Mouse (Mus musculus) hindbrain, embryonic 16.5 days (tissue): ENCODE measurements around the gene Ftcd. TPM values are rescaled to one million over a fixed set of nuclear protein-coding genes. Genes with fewer than 3 reads are reported as not detected.

ENCODE experiments used
- ATAC-seq: fragments of 200-750 bp; cut with Nextera tagmentation; 2 replicates; pipeline ENCODE4 v1.8.0; 2017; ENCODE audit warnings: moderate TSS enrichment, moderate library complexity
- H3K27ac ChIP-seq: fragments of 300-500 bp; sonication (generic); 2 replicates; pipeline ENCODE4 v1.5.1; 2014; ENCODE audit warnings: low read depth, mild to moderate bottlenecking, control low read depth, low read length, moderate library complexity
- H3K27me3 ChIP-seq: fragments of 300-500 bp; sonication (generic); replicated peaks from 2 replicates; pipeline ENCODE4 v1.6.1; 2014; ENCODE audit warnings: low read length; ENCODE audit not compliant: control insufficient read depth, insufficient read depth
- H3K36me3 ChIP-seq: fragments of 300-500 bp; sonication (generic); 2 replicates; pipeline ENCODE4 v1.6.1; 2014; ENCODE audit warnings: mild to moderate bottlenecking, low read length, moderate library complexity, mixed read lengths; ENCODE audit not compliant: control insufficient read depth, insufficient read depth
- H3K4me1 ChIP-seq: fragments of 300-500 bp; sonication (generic); 2 replicates; pipeline ENCODE4 v1.6.1; 2014; ENCODE audit warnings: low read depth, low read length; ENCODE audit not compliant: control insufficient read depth, insufficient read depth
- H3K4me2 ChIP-seq: fragments of 300-500 bp; sonication (generic); 2 replicates; pipeline ENCODE4 v1.6.1; 2014; ENCODE audit warnings: mild to moderate bottlenecking, low read length, control low read depth, moderate library complexity
- H3K4me3 ChIP-seq: fragments of 300-500 bp; sonication (generic); 2 replicates; pipeline ENCODE4 v1.5.1; 2014; ENCODE audit warnings: mild to moderate bottlenecking, low read length, control low read depth, moderate library complexity
- H3K9ac ChIP-seq: fragments of 300-500 bp; sonication (generic); 2 replicates; pipeline ENCODE4 v1.6.1; 2014; ENCODE audit warnings: low read depth, mild to moderate bottlenecking, control low read depth, low read length, moderate library complexity
- H3K9me3 ChIP-seq: fragments of 300-500 bp; sonication (generic); 2 replicates; pipeline ENCODE4 v1.6.1; 2014; ENCODE audit warnings: mild to moderate bottlenecking, low read length, moderate library complexity; ENCODE audit not compliant: control insufficient read depth
- WGBS: fragments of 180-500 bp; shearing (Covaris S2); extraction: QIAGEN DNeasy Blood & Tissue Kit; methylation state at CpG from one replicate; pipeline ENCODE4 v1.1.7; 2014; 5-methylcytosine and 5-hydroxymethylcytosine counted together
- polyA plus RNA-seq: library from polyadenylated mRNA; unstranded; fragments of >200 nt; fragmentation: Nextera tagmentation; extraction: Ambion mirVana; gene quantifications from 2 replicates; pipeline ENCODE4 v1.2.1, GENCODE M21; 2015

Gene Ftcd
- polyA plus RNA-seq, 1 experiment from 2014 or later, result 0.08 TPM

DNA sequence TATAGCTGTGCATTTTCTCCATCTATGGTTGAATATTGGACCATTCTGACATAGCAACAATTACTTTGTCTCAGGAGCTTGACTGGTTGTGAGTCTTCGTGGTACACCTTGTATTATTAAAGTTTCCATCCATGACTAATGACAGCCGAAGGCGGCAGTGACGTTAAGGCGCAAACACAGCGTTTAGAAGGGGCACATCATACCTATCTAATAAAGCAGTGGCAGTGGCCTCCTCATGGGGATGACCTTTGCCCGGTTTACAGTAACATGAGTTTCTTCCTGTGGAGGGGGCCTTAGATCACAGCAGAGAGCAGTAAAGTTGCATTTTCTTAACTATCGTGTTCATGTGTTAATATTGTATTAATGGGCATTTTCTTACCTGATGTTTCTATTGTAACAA, 27.2 kb upstream of the Ftcd start:
- Histone ChIP-seq H3K9ac (no peak overlapping the region), H3K4me1 (no peaks in the 10 kb centered on the region), H3K4me2 (no peak overlapping the region), H3K9me3 (no peaks in the 10 kb centered on the region), H3K27me3 (no peaks in the 10 kb centered on the region), H3K36me3 (peaks cover 82% of the 10 kb centered on the region), H3K27ac (no peak overlapping the region), H3K4me3 (no peak overlapping the region)
- WGBS, result 95% methylated on average over 8 of the region's 8 CpGs
- no peak for ATAC-seq

DNA sequence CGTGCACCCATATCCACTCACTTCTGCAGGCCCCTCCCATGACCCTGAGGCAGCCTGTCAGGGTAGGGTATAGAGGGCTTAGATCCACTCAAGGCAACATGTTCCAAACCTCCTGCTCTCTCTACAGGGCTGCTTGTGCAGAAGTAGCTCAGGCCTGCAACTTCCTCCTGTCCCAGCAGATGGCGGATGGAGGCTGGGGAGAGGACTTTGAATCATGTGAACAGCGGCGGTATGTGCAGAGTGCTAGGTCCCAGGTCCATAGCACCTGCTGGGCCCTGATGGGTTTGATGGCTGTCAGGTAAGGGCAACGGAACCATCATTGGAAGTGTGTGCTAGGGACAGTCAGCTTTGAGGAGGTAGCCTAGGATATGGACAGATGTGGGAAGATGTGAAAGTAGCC, 25.0 kb upstream of the Ftcd start:
- Histone ChIP-seq H3K9ac (no peak overlapping the region), H3K4me1 (no peaks in the 10 kb centered on the region), H3K36me3 (peaks cover 81% of the 10 kb centered on the region), H3K9me3 (no peaks in the 10 kb centered on the region), H3K27ac (no peak overlapping the region), H3K27me3 (no peaks in the 10 kb centered on the region), H3K4me3 (no peak overlapping the region), H3K4me2 (no peak overlapping the region)
- 87% methylated on average over 5 of the region's 5 CpGs for WGBS
- no peak for ATAC-seq

DNA sequence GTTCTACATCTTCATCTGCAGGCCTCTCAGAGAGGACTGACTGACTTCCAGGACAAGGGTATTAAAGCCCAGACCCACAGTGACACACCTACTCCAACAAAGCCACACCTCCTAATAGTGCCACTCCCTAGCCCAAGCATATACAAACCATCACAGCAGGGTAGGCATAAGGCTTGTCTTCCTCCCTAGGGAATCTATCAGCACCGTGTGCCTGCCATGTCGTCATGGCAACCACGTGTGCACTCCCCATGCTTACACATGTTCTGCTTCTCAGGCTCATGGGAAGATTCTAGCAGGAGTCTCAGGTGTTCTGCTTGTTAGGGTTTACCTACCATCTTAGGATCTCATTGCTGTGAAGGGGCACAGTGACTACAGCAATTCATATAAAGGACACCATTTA, 23.9 kb upstream of the Ftcd start:
- H3K36me3 ChIP-seq, result peaks cover 73% of the 10 kb centered on the region
- no peak overlapping the region for H3K4me2 ChIP-seq
- no peaks in the 10 kb centered on the region for H3K4me1 ChIP-seq
- no peaks in the 10 kb centered on the region for H3K27me3 ChIP-seq
- ATAC-seq, result no peak
- no peak overlapping the region for H3K4me3 ChIP-seq
- 69% methylated on average over 3 of the region's 3 CpGs for WGBS
- no peak overlapping the region for H3K27ac ChIP-seq
- no peak overlapping the region for H3K9ac ChIP-seq
- no peaks in the 10 kb centered on the region for H3K9me3 ChIP-seq

DNA sequence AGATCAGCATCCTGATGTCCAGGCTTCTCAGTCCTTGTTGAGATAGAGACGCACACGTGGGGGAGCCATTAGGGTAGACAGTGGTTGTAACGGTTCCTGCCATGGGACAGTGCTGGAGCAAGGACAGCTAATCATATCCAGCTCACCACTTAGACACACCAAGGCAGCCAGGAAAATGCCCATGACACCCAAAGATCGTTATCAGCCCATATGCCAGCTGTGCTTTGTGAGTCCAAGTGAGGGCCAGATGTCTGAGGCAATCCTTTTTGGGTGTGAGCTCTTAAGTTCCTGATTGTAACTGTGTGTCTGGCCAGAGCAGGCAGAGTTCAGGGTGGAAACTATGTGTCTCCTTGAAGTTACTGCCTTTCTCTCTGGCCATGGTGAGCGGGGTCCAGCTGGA, 21.4 kb upstream of the Ftcd start:
- Histone ChIP-seq H3K27me3 (no peaks in the 10 kb centered on the region), H3K27ac (no peak overlapping the region), H3K4me3 (no peak overlapping the region), H3K4me2 (no peak overlapping the region), H3K9me3 (no peaks in the 10 kb centered on the region), H3K9ac (no peak overlapping the region), H3K36me3 (peaks cover 50% of the 10 kb centered on the region), H3K4me1 (no peaks in the 10 kb centered on the region)
- 94% methylated on average over 5 of the region's 5 CpGs for WGBS
- ATAC-seq, result no peak

DNA sequence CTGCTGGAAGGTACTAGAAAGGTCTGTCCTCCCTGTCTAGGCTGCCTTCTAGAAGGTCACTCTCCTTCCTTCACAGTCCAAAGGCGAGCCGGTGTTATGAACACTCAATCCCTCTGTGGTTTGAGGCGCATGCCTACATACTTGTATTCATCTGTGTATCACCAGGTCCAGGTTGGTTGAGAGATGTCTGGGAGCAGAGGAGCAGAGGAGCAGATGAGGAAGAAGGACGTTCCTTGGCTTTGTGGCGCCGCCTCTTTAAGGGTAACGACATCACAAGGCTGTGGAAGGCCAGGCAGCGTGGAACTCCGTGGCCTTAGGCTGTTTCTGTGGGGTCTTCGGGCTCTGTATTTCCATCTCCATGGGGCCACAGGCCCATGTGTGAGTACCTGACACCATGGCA, 13.5 kb upstream of the Ftcd start, which contains the start of gene Spatc1l:
TSS of gene Spatc1l (plus strand) at position 301 of the 400 bp plus-strand sequence.
- Histone ChIP-seq H3K4me2 (no peak within 1 kb of the TSS), H3K9me3 (no peaks in the 10 kb centered on the region), H3K4me1 (no peaks in the 10 kb centered on the region), H3K27me3 (no peaks in the 10 kb centered on the region), H3K36me3 (no peaks in the 10 kb centered on the region), H3K27ac (no peak within 1 kb of the TSS), H3K4me3 (no peak within 1 kb of the TSS), H3K9ac (no peak within 1 kb of the TSS)
- ATAC-seq, result no peak
- WGBS, result 91% methylated on average over 10 of the region's 10 CpGs

DNA sequence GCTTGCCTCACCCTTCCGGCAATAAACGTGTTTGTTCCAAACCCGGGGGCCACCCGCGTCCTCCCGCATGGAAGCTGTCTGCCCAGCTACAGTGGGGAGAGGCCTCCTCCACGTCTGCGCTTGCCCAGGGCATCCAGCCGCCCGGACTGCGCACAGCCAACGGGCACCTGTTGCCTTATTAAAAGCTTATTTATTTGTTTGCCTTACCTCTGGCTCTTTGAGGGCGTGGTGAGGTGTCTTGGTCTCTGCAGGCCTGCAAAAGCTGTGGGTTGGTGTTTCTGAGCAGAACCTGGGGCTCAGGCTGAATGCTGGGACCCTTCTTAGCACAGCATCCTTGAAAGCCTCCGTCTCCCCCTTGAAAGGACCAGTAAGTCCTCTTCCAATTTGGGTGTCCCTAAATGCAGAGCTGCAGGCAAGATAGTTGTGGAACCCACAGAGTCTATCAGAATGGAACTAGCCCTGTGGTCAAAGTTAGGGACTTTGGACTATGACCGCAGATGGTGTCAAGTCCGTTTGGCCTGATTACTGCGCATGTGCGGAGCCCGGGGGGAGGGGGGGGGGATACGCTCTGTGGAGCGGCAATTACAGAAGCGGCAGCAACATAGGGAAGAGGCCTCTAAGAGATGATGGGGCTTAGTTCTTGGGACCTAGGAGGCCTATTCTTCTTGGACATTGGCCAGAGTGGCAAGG, 5.3 kb upstream of the Ftcd start:
- 90% methylated on average over 22 of the region's 22 CpGs for WGBS
- Histone ChIP-seq H3K4me2 (no peak overlapping the region), H3K36me3 (no peaks in the 10 kb centered on the region), H3K4me3 (no peak overlapping the region), H3K9ac (no peak overlapping the region), H3K4me1 (no peaks in the 10 kb centered on the region), H3K27me3 (no peaks in the 10 kb centered on the region), H3K9me3 (0 out of 2 replicates have a peak, but pooled peaks cover 4% of the 10 kb centered on the region), H3K27ac (no peak overlapping the region)
- no peak for ATAC-seq

DNA sequence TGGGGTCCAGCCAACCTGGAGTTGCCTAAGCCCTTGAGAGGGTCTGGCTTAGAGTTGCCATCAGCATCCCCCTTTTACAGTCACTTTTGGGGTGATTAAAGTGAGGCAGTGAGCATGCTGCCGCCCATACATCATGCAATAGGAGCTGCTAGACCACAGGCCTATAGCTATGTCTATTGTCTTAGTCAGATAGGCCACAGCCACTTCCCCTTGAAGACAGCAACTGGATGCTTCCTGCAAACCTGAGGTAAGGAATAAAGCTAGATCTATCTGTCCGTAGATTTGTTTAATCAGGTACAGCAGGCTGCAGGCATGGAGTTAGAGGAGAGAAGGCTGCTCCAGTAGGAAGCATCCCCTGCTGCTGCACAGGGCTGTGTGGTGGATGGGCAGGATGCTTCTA, 4.4 kb upstream of the Ftcd start:
- 79% methylated on average over 2 of the region's 2 CpGs for WGBS
- H3K4me2 ChIP-seq, result no peak overlapping the region
- 0 out of 2 replicates have a peak, but pooled peaks cover 4% of the 10 kb centered on the region for H3K9me3 ChIP-seq
- H3K4me1 ChIP-seq, result no peaks in the 10 kb centered on the region
- H3K27me3 ChIP-seq, result no peaks in the 10 kb centered on the region
- no peaks in the 10 kb centered on the region for H3K36me3 ChIP-seq
- no peak overlapping the region for H3K27ac ChIP-seq
- ATAC-seq, result no peak
- H3K4me3 ChIP-seq, result no peak overlapping the region
- no peak overlapping the region for H3K9ac ChIP-seq

DNA sequence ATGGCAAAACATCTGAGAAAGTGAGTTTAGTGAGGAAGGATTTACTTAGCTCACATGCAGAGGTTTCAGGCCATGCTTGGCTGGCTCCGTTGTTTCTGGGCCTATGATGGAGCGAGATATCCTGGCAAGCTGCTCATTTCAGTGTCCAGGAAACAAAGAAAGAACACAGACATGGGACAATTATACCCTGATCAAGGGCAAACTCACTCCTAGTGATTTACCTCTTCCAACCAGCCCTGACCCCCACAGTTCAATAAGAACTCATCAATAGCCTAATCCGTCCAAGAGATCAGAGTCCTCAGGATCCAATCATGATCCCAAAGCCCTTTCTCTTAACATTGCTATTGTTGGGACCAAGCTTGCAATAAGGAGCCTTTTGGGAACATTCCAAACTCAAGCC, 3.3 kb upstream of the Ftcd start:
- Histone ChIP-seq H3K9ac (no peak overlapping the region), H3K4me2 (no peak overlapping the region), H3K27me3 (no peaks in the 10 kb centered on the region), H3K4me3 (no peak overlapping the region), H3K4me1 (no peaks in the 10 kb centered on the region), H3K36me3 (no peaks in the 10 kb centered on the region), H3K9me3 (0 out of 2 replicates have a peak, but pooled peaks cover 4% of the 10 kb centered on the region), H3K27ac (no peak overlapping the region)
- WGBS, result 65% methylated on average over 3 of the region's 3 CpGs
- ATAC-seq, result no peak

DNA sequence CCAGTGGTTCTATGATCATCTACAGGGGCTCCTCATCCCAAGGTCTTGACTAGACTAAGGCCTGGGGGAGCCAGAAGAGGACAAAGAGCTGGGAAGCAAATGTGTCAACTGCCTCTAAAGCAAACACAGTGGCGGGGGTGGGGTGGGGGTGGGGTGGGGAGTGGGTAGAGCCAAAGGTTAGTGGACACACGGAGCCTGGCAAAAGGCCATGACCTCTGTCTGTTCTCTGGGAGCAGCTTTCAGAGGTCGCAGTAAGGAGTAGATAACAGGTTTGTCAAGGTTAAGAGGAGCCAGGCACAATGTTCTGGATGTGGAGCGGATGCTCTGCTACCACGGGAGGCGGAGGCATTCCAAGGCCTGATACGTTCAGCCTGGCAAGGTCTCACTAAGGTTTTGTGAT, 1.5 kb downstream of the Ftcd start:
- Histone ChIP-seq H3K4me3 (no peak overlapping the region), H3K4me2 (no peak overlapping the region), H3K4me1 (no peaks in the 10 kb centered on the region), H3K27me3 (no peaks in the 10 kb centered on the region), H3K36me3 (no peaks in the 10 kb centered on the region), H3K9ac (no peak overlapping the region), H3K9me3 (no peaks in the 10 kb centered on the region), H3K27ac (no peak overlapping the region)
- ATAC-seq, result no peak
- 83% methylated on average over 7 of the region's 7 CpGs for WGBS
